Mouse (Mus musculus) adrenal gland, adult (tissue): ENCODE results near the gene Gm10073.
"Not testable (repeated sequence)": the region's sequence is repeated elsewhere in the genome, so short reads cannot be mapped to it uniquely, and the experiment has no call there.

Source experiments
- DNase-seq, 2 experiments: peaks; one replicate each; pipeline ENCODE4 v3.0.0; 2022 to 2023; ENCODE audit warnings: low spot score in 1 of 2; ENCODE audit not compliant: inconsistent age in 2 of 2

Gm10073 gene

GRCm38 (mm10) chr8:106599265-106599979, 26.2 kb upstream of the Gm10073 start:
- no peak for DNase-seq

GRCm38 (mm10) chr8:106597067-106597466, 23.8 kb upstream of the Gm10073 start:
- DNase-seq: no peak

- DNase-seq: not testable (repeated sequence)
Measured at GRCm38 (mm10) chr8:106595623-106596022, 22.4 kb upstream of the Gm10073 start.

- DNase-seq: no peak
Measured at GRCm38 (mm10) chr8:106592458-106592857, 19.2 kb upstream of the Gm10073 start.

GRCm38 (mm10) chr8:106588443-106589431, 15.5 kb upstream of the Gm10073 start:
- no peak for DNase-seq

- DNase-seq: no peak
Measured at GRCm38 (mm10) chr8:106586896-106587295, 13.6 kb upstream of the Gm10073 start.

- DNase-seq: no peak
Measured at GRCm38 (mm10) chr8:106585671-106586037, 12.4 kb upstream of the Gm10073 start.

- no peak for DNase-seq
Measured at GRCm38 (mm10) chr8:106584942-106585670, 11.8 kb upstream of the Gm10073 start.

- no peak for DNase-seq
Measured at GRCm38 (mm10) chr8:106581344-106582088, 8.3 kb upstream of the Gm10073 start.

GRCm38 (mm10) chr8:106579510-106579909, 6.2 kb upstream of the Gm10073 start:
- no peak for DNase-seq

- DNase-seq: peak; percentile 63 to 77
Measured at GRCm38 (mm10) chr8:106576849-106577555, 3.7 kb upstream of the Gm10073 start.

GRCm38 (mm10) chr8:106574283-106574682, 1.0 kb upstream of the Gm10073 start:
- DNase-seq: no peak

- DNase-seq: not testable (repeated sequence)
Measured at GRCm38 (mm10) chr8:106572175-106572574, 1.1 kb downstream of the Gm10073 start.

- DNase-seq: no peak
Measured at GRCm38 (mm10) chr8:106571551-106572172, 1.6 kb downstream of the Gm10073 start.

GRCm38 (mm10) chr8:106570386-106570785, 2.9 kb downstream of the Gm10073 start:
- no peak for DNase-seq

- no peak for DNase-seq
Measured at GRCm38 (mm10) chr8:106569006-106569405, 4.3 kb downstream of the Gm10073 start.

- peak in 1 of 2 experiments; percentile 42 for DNase-seq
Measured at GRCm38 (mm10) chr8:106563691-106564182, 9.5 kb downstream of the Gm10073 start.

- peak; percentile 77 to 89 for DNase-seq
Measured at GRCm38 (mm10) chr8:106561097-106561865, 12.0 kb downstream of the Gm10073 start.
